Mouse (Mus musculus) hindbrain, embryonic 10.5 days (tissue): ENCODE measurements at regions not wholly inside any gene's neighbourhood (a gene's known extent, or its start where the extent isn't known, plus 50 kb on each side); places are given as distances from the start of the nearest gene placed in this dataset.
"Not testable (repeated sequence)": the region's sequence is repeated elsewhere in the genome, so short reads cannot be mapped to it uniquely, and the experiment has no call there.

Experiments
- DNase-seq: peaks from one replicate; pipeline ENCODE4 v3.0.0-alpha.2; 2017; ENCODE audit warnings: low spot score
- H3K27ac ChIP-seq: fragments of 300-500 bp; sonication (generic); 2 replicates; pipeline ENCODE4 v1.5.1; 2016; ENCODE audit warnings: mild to moderate bottlenecking, moderate library complexity
- H3K27me3 ChIP-seq: fragments of 300-500 bp; sonication (generic); 2 replicates; pipeline ENCODE4 v1.6.1; 2016; ENCODE audit warnings: mild to moderate bottlenecking; ENCODE audit not compliant: poor library complexity, insufficient read depth, severe bottlenecking
- H3K36me3 ChIP-seq: fragments of 300-500 bp; sonication (generic); 2 replicates; pipeline ENCODE4 v1.6.1; 2016; ENCODE audit warnings: mild to moderate bottlenecking, moderate library complexity
- H3K4me1 ChIP-seq: fragments of 300-500 bp; sonication (generic); replicated peaks from 2 replicates; pipeline ENCODE4 v1.6.1; 2016; ENCODE audit warnings: mild to moderate bottlenecking
- H3K4me3 ChIP-seq: fragments of 300-500 bp; sonication (generic); 2 replicates; pipeline ENCODE4 v1.5.1; 2016; ENCODE audit warnings: mild to moderate bottlenecking, moderate library complexity
- H3K9me3 ChIP-seq: fragments of 300-500 bp; sonication (generic); 2 replicates; pipeline ENCODE4 v1.6.1; 2016; ENCODE audit warnings: mild to moderate bottlenecking, moderate library complexity
- WGBS: fragments of 180-500 bp; shearing (Covaris S2); methylation state at CpG from one replicate; pipeline ENCODE4 v1.1.7; 2016; 5-methylcytosine and 5-hydroxymethylcytosine counted together

- WGBS, result 22% methylated on average over 4 of the region's 4 CpGs
- H3K4me3 ChIP-seq, result no peak overlapping the region
- H3K36me3 ChIP-seq, result no peaks in the 10 kb centered on the region
- no peaks in the 10 kb centered on the region for H3K9me3 ChIP-seq
- no peaks in the 10 kb centered on the region for H3K27me3 ChIP-seq
- H3K4me1 ChIP-seq, result no peaks in the 10 kb centered on the region
- peak; percentile 4 for DNase-seq
- H3K27ac ChIP-seq, result no peak overlapping the region
These were observed 138.6 kb downstream of the AI429214 start for GRCm38 (mm10) chr8:37131988-37132387.

- no peak overlapping the region for H3K27ac ChIP-seq
- no peaks in the 10 kb centered on the region for H3K36me3 ChIP-seq
- WGBS, result 82% methylated on average over 8 of the region's 8 CpGs
- H3K4me3 ChIP-seq, result no peak overlapping the region
- no peak for DNase-seq
- no peaks in the 10 kb centered on the region for H3K4me1 ChIP-seq
- H3K27me3 ChIP-seq, result no peaks in the 10 kb centered on the region
- no peaks in the 10 kb centered on the region for H3K9me3 ChIP-seq
These were observed 141.0 kb downstream of the AI429214 start for GRCm38 (mm10) chr8:37134192-37134964.

GRCm38 (mm10) chr8:37150286-37150685 lies 156.9 kb downstream of the AI429214 start:
- no peak overlapping the region for H3K4me3 ChIP-seq
- 71% methylated on average over 1 of the region's 1 CpGs for WGBS
- H3K4me1 ChIP-seq, result no peaks in the 10 kb centered on the region
- H3K36me3 ChIP-seq, result no peaks in the 10 kb centered on the region
- no peak overlapping the region for H3K27ac ChIP-seq
- no peaks in the 10 kb centered on the region for H3K27me3 ChIP-seq
- DNase-seq, result no peak
- H3K9me3 ChIP-seq, result no peaks in the 10 kb centered on the region

GRCm38 (mm10) chr8:37154361-37154760 lies 161.0 kb downstream of the AI429214 start:
- Histone ChIP-seq H3K36me3 (no peaks in the 10 kb centered on the region), H3K27ac (no peak overlapping the region), H3K4me1 (no peaks in the 10 kb centered on the region), H3K4me3 (no peak overlapping the region), H3K9me3 (no peaks in the 10 kb centered on the region), H3K27me3 (no peaks in the 10 kb centered on the region)
- DNase-seq, result no peak
- 90% methylated on average over 7 of the region's 7 CpGs for WGBS

- WGBS, result 91% methylated on average over 8 of the region's 8 CpGs
These were observed 161.5 kb downstream of the AI429214 start for GRCm38 (mm10) chr8:37154946-37155345.

GRCm38 (mm10) chr8:37159481-37159880 lies 166.1 kb downstream of the AI429214 start:
- no peaks in the 10 kb centered on the region for H3K36me3 ChIP-seq
- 12% methylated on average over 9 of the region's 9 CpGs for WGBS
- H3K9me3 ChIP-seq, result no peaks in the 10 kb centered on the region
- H3K4me3 ChIP-seq, result no peak overlapping the region
- no peak overlapping the region for H3K27ac ChIP-seq
- H3K4me1 ChIP-seq, result no peaks in the 10 kb centered on the region
- H3K27me3 ChIP-seq, result no peaks in the 10 kb centered on the region
- peak; percentile 71 for DNase-seq

More at GRCm38 (mm10) chr8:37154946-37155345, 161.5 kb downstream of the AI429214 start:
- H3K9me3 ChIP-seq, result no peaks in the 10 kb centered on the region
- no peak overlapping the region for H3K4me3 ChIP-seq
- H3K4me1 ChIP-seq, result no peaks in the 10 kb centered on the region
- no peaks in the 10 kb centered on the region for H3K27me3 ChIP-seq
- DNase-seq, result no peak
- H3K36me3 ChIP-seq, result no peaks in the 10 kb centered on the region
- H3K27ac ChIP-seq, result no peak overlapping the region

GRCm38 (mm10) chr8:37196859-37197258 lies 203.5 kb downstream of the AI429214 start:
- Histone ChIP-seq H3K4me1 (no peaks in the 10 kb centered on the region), H3K27ac (no peak overlapping the region), H3K4me3 (no peak overlapping the region), H3K27me3 (no peaks in the 10 kb centered on the region), H3K36me3 (no peaks in the 10 kb centered on the region), H3K9me3 (no peaks in the 10 kb centered on the region)
- DNase-seq, result no peak
- 82% methylated on average over 1 of the region's 1 CpGs for WGBS

GRCm38 (mm10) chr8:37215894-37216293 lies 222.5 kb downstream of the AI429214 start:
- Histone ChIP-seq H3K9me3 (no peaks in the 10 kb centered on the region), H3K36me3 (no peaks in the 10 kb centered on the region), H3K4me1 (no peaks in the 10 kb centered on the region), H3K27ac (no peak overlapping the region), H3K4me3 (no peak overlapping the region), H3K27me3 (no peaks in the 10 kb centered on the region)
- DNase-seq, result no peak
- 90% methylated on average over 4 of the region's 4 CpGs for WGBS

GRCm38 (mm10) chr8:37227091-37227490 lies 233.7 kb downstream of the AI429214 start:
- 84% methylated on average over 2 of the region's 2 CpGs for WGBS
- no peak overlapping the region for H3K4me3 ChIP-seq
- H3K27ac ChIP-seq, result no peak overlapping the region
- H3K9me3 ChIP-seq, result no peaks in the 10 kb centered on the region
- no peaks in the 10 kb centered on the region for H3K36me3 ChIP-seq
- DNase-seq, result no peak
- no peaks in the 10 kb centered on the region for H3K27me3 ChIP-seq
- H3K4me1 ChIP-seq, result no peaks in the 10 kb centered on the region

GRCm38 (mm10) chr8:37237306-37237705 lies 243.9 kb downstream of the AI429214 start:
- Histone ChIP-seq H3K9me3 (no peaks in the 10 kb centered on the region), H3K27ac (no peak overlapping the region), H3K36me3 (no peaks in the 10 kb centered on the region), H3K4me1 (no peaks in the 10 kb centered on the region), H3K4me3 (no peak overlapping the region), H3K27me3 (no peaks in the 10 kb centered on the region)
- DNase-seq, result no peak
- 90% methylated on average over 2 of the region's 2 CpGs for WGBS

GRCm38 (mm10) chr8:37239354-37239753 lies 245.9 kb downstream of the AI429214 start:
- no peaks in the 10 kb centered on the region for H3K4me1 ChIP-seq
- no peak overlapping the region for H3K27ac ChIP-seq
- no peaks in the 10 kb centered on the region for H3K9me3 ChIP-seq
- H3K36me3 ChIP-seq, result no peaks in the 10 kb centered on the region
- H3K27me3 ChIP-seq, result no peaks in the 10 kb centered on the region
- no peak overlapping the region for H3K4me3 ChIP-seq
- DNase-seq, result no peak

- not testable (repeated sequence) for H3K27me3 ChIP-seq, H3K36me3 ChIP-seq, H3K27ac ChIP-seq, H3K4me3 ChIP-seq, H3K9me3 ChIP-seq, H3K4me1 ChIP-seq, DNase-seq
- WGBS, result 86% methylated on average over 7 of the region's 7 CpGs
These were observed 257.8 kb downstream of the AI429214 start for GRCm38 (mm10) chr8:37251234-37251633.

- no peak overlapping the region for H3K27ac ChIP-seq
- no peaks in the 10 kb centered on the region for H3K4me1 ChIP-seq
- H3K27me3 ChIP-seq, result no peaks in the 10 kb centered on the region
- no peaks in the 10 kb centered on the region for H3K36me3 ChIP-seq
- no peak overlapping the region for H3K4me3 ChIP-seq
- WGBS, result 86% methylated on average over 7 of the region's 7 CpGs
- no peak for DNase-seq
- no peaks in the 10 kb centered on the region for H3K9me3 ChIP-seq
These were observed 297.9 kb downstream of the AI429214 start for GRCm38 (mm10) chr8:37291069-37291850.
